Mouse (Mus musculus): Measurements from ENCODE around the gene Rps21. TPM values are rescaled to one million over a fixed set of nuclear protein-coding genes. Genes with fewer than 3 reads are reported as not detected.
A peak's percentile ranks its signal among the peaks of the same experiment; 100 is the strongest.

The Rps21 gene
- total RNA-seq (2021) = 100 to 1,000 TPM; 736 to 838 TPM
- long read RNA-seq, experiment 1, transcript Rps21-201 (6 exons, 394 nt) = major isoform, 169 of 365 reads
- long read RNA-seq, experiment 1, partial matches to known transcripts = 194 of 365 reads
- long read RNA-seq, experiment 1, other reads (novel, unspliced or antisense) = 2 of 365 reads
- long read RNA-seq, experiment 2, transcript Rps21-201 (6 exons, 394 nt) = major isoform, 94 of 134 reads
- long read RNA-seq, experiment 2, partial matches to known transcripts = 40 of 134 reads
- long read RNA-seq, experiment 2, other reads (novel, unspliced or antisense) = 0 of 134 reads

DNA sequence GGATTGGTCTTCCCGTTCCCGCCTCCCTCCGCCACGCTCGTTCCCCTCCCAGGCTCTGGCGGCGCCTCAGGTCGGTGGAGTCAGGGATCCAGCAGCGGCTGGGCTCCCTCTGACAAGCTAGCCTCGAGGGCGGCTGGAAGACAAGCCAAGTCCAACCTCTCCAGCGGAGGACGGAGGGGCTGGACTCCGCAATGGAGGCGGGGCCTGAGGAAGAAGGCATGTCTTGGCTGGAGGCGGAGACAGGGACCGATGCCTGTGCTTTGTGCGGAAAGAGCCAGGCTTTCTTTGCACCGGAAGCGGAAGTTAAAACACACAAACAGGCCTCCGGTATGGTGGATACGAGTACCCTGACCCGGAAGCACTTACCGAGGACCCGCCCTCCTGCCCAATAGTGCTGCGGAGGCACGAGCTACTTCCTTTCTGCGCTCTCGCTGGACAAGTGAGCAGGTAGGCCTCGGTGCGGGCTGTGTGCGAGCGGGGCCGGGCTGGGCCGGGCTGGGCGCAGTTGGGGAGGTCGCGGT lies at the start of gene Rps21:
Gene Rps21, plus strand, starts transcription at position 377 of the 521 bp plus-strand sequence.
- peak; percentile 98 for DNase-seq

DNA sequence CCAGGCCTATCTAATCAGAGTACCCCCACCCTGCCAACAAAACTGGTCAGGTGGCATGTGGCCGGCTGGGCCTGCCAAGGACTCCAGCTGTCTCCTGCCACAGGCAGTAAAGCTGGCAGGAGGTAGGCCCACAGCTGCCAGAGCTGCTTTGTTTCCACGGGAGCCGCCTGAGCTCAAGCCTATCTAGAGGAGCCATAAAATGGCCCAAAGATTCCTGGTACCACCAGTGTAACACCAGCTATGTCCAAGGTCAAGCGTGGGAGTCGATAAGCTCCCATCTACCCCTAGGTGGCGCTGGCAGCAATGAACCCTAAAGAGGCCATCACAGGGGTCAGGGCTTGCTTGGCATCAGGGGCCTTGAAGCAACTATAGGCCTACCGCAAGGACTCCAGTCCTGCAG lies 49.3 kb upstream of the Rps21 start:
- peak; percentile 67 to 77 for DNase-seq

DNA sequence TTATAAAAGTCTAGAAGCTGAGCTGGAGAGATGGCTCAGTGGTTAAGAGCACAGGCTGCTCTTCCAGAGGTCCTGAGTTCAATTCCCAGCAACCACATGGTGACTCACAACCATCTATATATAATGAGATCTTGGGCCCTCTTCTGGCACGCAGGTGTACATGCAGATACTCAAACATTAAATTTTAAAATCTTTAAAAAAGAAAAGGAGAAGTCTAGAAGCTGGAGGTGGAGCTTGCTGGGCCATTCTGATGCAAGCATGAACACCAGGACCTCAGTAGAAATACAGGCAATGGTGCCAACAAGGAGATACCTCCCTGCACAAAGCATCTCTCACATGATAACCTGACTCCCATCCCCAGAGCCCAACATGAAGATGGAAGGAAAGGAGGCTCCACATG lies 48.2 kb upstream of the Rps21 start:
- no peak for DNase-seq

DNA sequence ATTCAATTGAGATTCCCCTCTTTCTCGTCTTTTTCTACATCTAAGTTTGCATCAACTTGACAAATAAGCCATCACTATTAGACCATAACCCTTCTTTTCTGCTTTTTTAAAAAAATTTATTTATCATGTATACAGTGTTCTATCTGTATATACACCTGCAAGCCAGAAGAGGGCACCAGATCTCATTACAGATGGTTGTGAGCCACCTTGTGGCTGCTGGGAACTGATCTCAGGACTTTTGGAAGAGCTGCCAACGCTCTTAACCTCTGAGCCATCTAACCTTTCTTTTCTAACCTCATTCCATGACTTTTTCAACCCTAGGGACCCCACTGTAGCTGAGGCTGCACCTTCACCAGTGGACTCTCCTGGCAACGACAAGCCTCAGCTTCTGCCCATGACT lies 44.9 kb upstream of the Rps21 start:
- DNase-seq = no peak

DNA sequence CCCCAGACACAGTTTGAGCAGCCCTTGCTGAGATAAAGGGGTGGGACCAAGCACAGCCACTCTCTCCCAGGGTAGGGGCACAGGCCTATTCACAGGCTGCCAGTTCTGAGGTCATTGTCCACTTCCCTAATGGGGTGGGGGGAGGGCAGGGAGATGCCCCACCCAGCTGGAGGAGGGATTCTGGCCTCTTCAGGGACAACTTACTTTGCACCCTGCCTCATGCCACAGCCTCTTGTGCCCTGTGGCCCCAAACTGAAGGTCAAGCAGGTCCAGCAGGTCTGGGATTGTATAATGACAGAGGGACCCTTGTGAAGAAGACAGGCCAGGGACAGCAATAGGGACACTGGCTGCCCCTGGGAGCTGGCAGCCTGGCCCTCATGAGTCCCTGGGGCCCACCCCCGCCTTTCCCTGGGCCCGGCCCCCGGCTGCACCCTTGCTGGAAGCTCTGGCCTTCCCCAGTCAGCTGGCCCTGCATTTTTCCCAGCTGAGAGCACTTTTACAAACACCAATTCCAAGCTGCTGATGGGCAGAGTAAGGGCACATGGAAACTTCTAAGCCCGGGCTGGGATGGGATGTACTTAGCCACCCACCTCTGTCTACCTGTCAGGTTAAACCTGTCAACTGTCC lies 42.7 kb upstream of the Rps21 start:
- peak; percentile 69 to 79 for DNase-seq

DNA sequence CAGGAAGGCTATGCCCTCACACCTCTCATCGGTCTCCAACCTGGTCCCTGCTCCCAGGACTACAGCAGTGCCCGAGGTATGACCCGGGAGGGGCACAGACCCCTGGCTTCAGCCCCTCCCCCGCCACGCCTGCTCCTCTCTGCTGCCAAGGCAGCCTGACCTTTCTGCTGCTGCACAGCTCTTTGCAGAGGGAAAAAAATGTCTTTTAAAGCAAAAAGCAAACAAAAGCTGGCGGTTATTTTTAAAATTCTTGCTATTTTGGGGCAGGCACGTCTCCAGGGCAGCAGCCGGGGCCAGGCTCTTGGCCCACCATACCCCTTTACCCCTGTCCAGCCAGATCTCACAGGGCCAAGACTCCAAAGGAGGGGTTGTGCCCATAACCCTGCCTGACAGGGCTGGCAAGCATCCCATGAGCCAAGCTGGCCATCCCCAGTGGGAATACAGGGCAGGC lies 42.1 kb upstream of the Rps21 start:
- peak; percentile 68 to 78 for DNase-seq

DNA sequence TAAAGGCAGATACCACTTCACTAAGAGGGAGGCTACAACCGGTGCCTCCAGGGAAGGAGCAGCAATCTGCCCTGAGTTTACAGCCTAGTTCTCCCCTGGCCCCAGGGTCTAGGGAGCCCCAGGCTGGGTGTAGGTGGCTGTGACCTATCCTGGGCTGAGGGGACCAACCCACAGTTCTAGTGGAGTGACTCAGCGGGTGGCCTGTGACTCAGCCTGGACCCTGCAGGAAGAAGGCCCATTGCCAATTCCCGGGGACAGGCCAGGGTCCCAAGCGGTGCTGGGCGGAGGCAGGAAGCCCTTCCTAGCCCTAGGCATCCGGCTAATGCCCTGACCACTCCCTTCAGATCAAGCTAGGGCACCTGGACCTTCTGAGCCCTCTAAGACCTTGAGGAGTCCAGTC lies 41.2 kb upstream of the Rps21 start:
- peak; percentile 87 to 88 for DNase-seq

DNA sequence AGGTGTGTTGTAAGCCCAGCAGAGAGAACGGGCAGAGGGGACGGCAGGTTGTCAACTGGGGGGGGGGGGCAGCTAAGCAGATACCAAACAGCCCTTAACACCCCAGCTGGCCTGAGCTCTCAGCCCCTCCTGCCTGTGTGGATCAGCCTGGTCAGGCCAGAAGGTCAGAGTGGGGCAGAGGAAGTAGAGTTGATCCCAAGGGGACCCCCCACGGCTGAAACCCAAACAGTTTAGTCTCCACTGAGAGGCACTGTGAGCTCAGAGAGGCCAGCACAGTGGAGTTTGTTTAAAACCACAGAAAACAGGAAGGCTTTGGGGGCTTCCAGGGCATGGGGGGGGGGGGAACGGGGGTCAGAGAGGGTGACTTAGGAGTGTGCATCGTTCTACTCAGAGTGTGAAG lies 40.3 kb upstream of the Rps21 start:
- DNase-seq = no peak

DNA sequence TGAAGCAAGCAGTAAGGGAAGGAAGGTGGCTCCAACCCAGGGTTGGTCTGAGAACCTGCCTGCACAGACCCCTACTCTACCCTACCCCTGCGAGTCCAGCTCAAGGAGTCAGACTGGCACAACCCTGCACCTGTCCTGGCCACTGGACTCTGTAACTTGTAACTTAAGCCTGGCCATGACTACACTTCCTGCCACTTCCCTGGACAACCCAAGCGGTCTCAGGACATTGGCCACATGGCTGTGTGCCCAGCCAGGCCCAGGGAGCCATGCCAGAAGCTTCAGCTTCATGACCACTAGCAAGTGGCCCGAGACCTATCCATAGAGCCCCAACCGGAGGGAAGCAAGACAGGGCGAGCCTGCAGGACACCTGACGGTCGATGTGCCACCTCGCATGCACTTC lies 39.6 kb upstream of the Rps21 start:
- peak; percentile 81 to 85 for DNase-seq

DNA sequence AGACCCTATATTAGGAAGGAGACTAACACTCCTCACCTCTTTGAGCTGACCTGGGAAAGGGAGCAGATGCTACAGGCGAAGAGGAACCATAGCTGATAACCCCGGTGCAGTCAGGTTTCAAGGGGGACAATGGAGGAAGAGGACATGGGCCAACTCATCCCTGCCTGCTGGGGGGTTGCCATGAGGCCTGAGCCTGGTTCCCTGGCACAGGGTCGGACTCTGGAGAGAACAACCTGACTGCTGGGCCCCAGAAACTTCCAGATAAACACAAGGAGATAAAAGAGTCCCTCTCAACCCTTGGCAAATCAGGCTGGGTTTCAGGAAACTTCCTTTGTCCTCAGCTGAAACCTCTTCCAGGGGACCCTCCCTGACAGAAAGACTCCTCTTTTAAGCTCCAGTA lies 38.9 kb upstream of the Rps21 start:
- no peak for DNase-seq

DNA sequence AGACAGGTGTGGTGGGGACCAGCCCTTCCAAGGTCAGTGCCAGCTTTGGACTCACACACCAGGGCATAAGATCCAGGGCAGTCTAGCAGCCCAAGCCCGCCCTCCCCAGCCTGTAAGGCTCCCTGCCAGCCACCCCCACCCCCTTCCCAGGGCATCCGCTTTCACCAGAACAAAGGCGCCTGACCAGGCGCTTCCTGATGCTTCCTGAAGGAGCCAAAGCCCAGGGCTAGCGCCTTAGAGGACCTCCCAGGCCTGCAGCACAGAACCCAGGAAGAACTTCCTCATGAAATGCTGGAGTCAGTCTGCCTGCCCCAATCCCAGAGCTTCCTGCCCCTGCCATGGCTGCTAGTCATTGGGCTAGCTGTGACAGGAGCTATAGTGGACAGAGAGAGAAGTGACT lies 38.5 kb upstream of the Rps21 start:
- peak; percentile 42 to 64 for DNase-seq

DNA sequence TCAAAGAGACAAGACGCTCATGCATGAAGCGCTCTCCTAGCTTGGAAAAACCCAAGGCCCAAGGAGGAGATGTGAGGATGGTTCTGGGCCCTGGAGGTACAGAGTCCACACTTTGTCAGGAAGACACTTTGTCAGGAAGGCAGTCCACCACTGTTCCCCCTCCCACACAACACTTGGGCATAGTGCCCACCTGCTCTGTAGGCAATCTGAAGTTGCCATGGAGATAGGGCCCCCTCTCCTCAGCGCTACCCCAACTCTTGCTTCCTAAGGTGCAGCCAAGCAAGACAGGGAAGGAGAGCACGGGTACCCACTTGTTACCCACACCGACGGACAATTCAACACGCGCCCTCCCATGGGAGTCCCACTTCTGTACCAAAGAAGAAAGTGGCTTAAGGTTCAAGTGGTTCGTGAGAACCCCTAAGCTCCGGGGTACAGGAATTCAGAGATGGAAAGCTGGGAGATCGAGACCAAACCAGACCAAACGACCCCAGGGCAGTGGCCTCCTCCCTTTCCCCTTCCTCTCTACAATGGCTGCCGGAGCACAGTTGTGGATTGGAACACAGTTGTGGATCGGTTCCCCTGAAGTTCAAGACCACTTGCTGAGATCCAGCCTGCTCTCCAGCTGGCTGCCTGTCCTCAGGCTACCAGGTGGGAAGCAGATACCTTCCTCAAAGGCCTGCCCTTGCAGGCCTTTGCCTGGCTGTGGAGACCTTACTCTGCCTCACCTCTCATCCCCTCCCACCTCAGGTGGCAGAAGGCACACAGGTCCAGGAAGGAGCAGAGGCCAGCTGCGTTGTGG lies 37.8 kb upstream of the Rps21 start:
- DNase-seq = no peak

DNA sequence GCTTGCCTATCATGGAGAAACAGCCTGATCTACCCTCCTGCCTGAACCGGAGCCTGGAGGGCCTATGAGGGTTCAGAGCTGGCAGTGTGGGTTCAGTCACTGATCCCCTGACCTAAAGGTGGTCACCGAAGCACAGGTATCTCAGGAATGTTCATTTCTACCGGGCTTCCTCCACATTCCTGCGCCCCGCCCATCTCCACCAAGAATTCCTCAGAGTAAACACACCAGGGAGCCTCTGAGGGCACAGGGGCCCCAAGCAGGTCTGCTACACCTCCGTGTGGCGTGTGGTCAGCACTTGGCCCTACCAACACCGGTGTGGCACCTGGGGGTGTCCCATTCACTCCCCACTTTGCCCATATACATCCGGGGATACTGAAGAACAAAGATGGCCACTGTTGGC lies 37.0 kb upstream of the Rps21 start:
- no peak for DNase-seq

DNA sequence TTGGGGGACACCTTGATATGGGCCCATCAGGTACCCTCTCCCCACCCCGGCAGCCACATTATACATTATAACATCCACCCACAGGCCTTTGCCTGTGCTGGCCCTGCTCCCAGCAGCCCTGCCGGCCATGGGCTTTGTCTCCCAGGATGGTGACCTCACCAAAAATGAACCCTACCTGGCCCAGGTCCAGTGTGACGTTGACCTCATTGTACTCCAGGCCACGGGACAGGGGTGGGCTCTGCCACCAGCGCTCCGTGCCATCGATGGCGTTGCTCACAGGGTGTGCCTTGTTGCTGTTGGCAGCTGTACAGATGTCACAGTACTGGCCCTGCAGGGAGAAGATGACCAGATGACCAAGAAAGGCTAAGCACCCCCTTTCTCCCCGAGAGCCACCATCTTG lies 36.1 kb upstream of the Rps21 start:
- DNase-seq = no peak

DNA sequence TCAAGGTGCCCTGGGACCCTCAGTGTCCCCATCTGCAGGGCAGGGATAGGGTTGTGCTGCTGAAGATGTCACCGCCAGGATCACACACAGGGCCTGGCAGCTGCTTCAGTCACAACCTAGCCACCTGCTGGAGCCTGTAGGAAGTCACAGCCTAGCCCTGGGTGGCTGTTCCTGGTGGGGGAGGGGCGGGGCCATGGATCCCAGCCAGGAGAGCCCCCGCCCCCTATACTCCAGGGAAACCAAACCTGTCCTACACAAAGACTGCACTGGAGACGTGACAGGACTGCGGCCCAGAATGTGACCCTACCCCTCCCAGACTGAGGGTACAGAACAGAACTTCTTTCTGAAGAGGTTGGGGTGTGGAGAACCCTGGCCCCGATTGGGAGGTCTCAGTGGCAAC lies 34.9 kb upstream of the Rps21 start:
- no peak for DNase-seq

DNA sequence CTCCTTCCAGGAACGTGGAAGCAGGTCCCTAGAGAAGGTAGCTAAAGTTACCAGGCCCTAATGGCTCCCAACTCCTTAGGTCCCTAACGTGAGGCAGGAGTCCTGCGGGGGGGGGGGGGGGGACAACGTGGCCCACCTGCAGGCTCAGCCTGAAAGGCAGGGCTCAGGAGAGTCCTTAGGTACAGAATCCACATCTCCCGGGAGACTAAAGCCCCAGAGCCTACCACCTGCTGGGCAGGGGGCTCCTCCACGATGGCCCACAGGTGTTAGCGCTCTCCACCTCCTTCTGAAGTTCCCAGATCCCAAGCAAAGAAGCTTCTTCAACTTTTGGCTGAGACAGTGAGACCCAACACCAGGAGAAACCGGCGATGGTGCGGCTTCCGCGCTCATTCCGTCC lies 32.5 kb upstream of the Rps21 start:
- no peak for DNase-seq

DNA sequence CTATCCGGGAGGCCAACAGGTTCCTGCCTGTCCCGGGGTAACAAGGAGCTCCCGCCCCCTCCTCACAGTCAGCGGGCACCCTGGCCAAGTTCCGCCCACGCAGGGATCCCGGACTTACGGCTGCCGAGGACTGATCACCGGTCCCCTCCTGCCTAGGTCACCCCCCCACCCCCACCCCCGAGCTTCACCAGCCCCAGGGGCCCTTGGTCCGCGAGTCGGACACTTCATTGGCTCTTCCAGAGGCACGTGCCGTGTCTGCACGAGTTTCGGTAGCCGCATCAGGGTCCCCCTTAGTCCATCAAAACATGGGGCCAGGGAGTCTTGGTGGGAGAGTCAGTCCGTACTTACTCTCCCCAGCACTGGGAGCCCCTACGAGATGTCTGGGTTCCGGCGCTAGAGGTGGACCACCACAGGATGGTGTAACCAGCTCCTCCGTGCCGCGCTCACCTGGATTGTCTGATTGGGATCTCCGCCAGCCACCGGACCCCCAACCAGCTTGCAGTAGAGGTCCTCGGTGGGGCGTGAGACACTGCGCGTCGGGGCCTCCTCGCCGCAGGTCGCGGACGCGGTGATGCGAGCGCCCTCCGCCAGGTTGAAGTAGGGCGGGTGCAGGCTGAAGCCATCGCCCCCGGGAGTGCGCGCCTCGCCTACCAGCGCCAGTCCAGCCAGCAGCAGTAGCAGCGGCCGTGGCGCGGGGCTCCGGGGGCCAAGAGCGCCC lies 32.0 kb upstream of the Rps21 start:
- peak; percentile 57 to 70 for DNase-seq

DNA sequence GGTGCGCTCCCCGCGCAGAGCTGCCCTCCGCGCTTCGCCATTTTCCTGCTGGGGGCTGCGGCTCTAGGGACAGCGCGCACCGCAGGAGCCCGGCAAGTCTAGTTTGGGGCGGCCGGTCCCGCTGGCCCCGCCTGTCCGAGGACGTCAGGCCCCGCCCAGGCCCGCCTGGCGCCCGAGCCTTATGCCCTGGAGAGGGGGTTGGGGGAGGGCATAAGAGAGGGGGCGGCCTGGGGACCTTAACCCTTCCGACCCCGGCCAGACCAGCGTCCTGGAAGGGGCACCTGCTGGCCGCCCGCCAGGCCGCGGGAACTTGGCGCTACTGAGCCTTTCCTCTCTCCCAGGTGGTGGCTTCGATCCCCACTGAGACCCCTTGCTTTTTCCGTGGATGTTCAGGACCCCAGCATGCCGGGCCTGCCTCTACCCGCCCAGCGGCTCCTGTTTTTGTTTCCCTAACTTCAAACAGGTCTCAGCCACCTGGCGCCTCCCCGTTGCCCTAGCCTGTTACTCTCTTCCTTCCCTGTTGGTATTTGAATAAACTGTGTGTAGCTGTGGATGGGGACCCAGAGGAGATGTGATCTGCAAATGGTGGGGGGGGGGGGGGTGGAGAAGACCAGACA lies 31.3 kb upstream of the Rps21 start, which contains the start of gene Lama5:
Gene Lama5, minus strand, starts transcription at position 98 of the 617 bp plus-strand sequence.
- DNase-seq = peak; percentile 87 to 91

DNA sequence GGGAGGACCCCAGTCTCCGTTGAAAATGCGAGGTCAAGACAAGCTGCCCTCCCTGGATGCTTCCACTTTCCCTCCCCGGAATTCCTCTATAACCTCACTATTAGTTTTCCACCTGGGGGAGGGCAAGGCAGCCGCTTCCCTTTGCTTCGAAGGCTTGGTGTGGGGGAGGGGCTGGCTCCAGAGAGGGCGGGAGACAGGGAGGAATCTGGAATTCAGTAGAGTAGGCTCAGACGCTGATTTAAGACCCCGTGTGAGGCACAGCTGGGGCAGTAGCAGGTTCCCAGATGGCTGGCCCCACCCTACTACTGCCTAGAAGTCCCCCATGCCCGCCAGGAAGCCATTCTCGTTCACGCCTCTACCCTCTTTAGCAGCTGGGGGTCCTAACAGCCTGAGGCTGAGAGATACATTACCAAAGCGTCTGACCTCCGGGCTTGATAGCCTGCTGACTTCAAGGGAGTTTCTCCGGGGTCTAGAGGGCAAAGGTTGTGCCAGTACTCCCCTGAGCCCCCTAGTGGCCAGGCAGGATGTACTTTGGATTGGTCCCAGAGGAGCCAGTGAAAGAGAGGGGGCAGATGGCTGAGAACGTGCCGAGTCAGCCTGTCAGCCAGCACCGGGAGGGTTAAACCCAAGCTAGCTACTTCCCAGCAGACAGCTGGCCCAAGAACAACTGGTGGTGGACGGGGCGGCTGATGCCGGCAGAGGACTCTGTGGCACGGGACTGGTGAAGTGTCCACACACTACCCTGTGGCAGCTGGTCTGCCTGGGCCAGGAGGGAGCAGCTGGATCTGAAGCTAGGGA lies 29.7 kb upstream of the Rps21 start:
- peak; percentile 60 to 79 for DNase-seq

DNA sequence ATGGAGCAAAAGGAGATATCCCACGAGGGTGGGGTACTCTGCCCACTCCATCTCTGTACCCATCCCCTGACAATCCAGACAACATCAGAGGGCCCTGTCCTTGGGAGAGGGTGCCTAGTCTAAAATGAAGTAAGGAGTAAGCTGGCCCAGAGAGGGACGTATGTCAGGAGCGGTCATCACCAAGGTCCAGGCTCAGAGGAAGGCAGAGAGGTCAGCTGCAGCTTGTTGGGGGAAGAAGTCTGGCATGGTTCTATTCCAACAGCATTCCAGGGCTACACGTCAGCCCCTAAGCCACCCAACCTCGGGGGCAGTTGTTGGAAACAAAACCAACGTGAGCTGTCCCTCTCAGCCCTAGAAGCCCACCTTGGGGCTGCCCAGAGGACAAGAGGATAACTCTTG lies 29.1 kb upstream of the Rps21 start:
- DNase-seq = peak; percentile 33 to 35

DNA sequence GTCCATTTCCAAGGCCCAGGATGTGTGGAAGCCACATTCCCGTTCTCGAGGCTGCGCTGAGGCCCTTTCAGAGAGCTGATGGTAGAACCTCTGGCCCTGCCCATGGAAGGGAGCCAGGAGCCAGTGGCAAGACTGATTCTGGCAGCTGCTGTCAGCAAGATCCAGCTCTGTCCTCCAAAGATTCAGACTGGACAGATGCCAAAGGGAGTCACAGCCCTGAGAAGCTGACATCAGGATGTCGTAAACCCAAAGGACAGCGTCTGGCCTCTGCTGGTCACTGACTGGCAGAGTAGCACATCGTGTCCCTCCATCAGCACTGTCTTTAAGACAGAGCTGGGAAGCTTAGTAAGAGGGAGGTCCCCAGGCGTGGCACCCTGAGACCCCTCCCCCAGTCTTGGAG lies 28.6 kb upstream of the Rps21 start:
- DNase-seq = peak; percentile 92 to 93

Data from adrenal gland, postnatal 36 days (tissue).